In the genomic region with DNA sequence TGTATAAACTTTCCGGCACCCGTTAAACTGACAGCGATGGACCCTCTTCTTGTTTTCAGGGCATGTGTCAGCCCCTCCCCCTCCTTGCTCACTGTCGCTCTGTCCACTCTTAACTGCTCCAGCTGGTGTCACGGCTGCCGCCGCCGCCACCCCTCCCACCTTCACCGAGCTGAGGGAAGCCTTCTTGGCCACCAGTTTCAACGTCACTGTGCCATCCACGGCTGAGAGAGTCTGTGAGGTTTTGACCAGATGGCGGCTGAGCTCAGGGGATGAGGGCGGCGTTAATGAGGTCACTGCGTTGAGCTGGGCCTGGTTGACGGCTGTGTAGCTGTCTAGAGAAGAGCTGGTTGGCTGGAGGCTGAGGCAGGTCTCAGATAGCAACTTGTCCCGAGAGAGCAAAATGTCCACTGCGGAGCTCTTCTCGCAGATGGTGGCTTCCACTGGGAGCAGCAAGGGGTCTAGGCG, we compare ENCODE assay signal across 8 mouse cellular contexts. TPM values are rescaled to one million over a fixed set of nuclear protein-coding genes. Genes with fewer than 3 reads are reported as not detected.
DNase-seq lines count a peak whose midpoint lies in the region; ATAC-seq and TF ChIP-seq lines count a peak whose summit lies in the region.

No protein-coding gene starts in this region.

- no peaks in the 10 kb centered on the region for H3K27me3 ChIP-seq in heart, embryonic 15.5 days
- no peaks in the 10 kb centered on the region for H3K27me3 ChIP-seq in liver, embryonic 14.5 days (ENCODE audit: control insufficient read depth, insufficient read depth, low read length)

- ATAC-seq in heart, embryonic 15.5 days (replicated peaks; ENCODE audit: insufficient number of reproducible peaks, insufficient read depth, low FRiP score, low read depth): peak; percentile 39
- ATAC-seq in liver, embryonic 14.5 days (ENCODE audit: insufficient read depth): peak; percentile 51; the same call in 1 of the 2 replicates
- no peak for ATAC-seq in inflammation-experienced regulatory T-cells, adult 6 months

- H3K27ac ChIP-seq in heart, embryonic 15.5 days: peak overlapping the region; percentile 25
- no peak overlapping the region for H3K27ac ChIP-seq in liver, embryonic 14.5 days

- 0 out of 2 replicates have a peak overlapping the region, but pooled peaks have one; percentile 17 for H3K4me2 ChIP-seq in heart, embryonic 15.5 days
- H3K4me2 ChIP-seq in liver, embryonic 14.5 days (ENCODE audit: low read depth): peak overlapping the region; percentile 45

- peaks cover 21% of the 10 kb centered on the region for H3K36me3 ChIP-seq in heart, embryonic 15.5 days
- H3K36me3 ChIP-seq in liver, embryonic 14.5 days (replicated peaks; ENCODE audit: control insufficient read depth, insufficient read depth, low read depth): no peaks in the 10 kb centered on the region

- TF ChIP-seq CTCF in liver, embryonic 14.5 days (IDR thresholded peaks at IDR 0.05; ENCODE audit: low read depth): no peak

- no peak for TF ChIP-seq EP300 in liver, embryonic 14.5 days (IDR thresholded peaks at IDR 0.05; ENCODE audit: low read depth)

- H3K9ac ChIP-seq in heart, embryonic 15.5 days: no peak overlapping the region
- H3K9ac ChIP-seq in liver, embryonic 14.5 days (replicated peaks): no peak overlapping the region

- peaks cover 14% of the 10 kb centered on the region for H3K4me1 ChIP-seq in heart, embryonic 15.5 days (replicated peaks)
- H3K4me1 ChIP-seq in liver, embryonic 14.5 days (replicated peaks; ENCODE audit: control insufficient read depth in 2 of 2, insufficient read depth in 2 of 2, low read length in 1 of 2): peaks cover 10 to 19% of the 10 kb centered on the region in 2 experiments

- 61% methylated on average over 20 of the region's 20 CpGs for WGBS in heart, embryonic 15.5 days
- WGBS in liver, embryonic 14.5 days (ENCODE audit: insufficient replicate concordance): 45% methylated on average over 20 of the region's 20 CpGs

- no peaks in the 10 kb centered on the region for H3K9me3 ChIP-seq in heart, embryonic 15.5 days (replicated peaks)
- H3K9me3 ChIP-seq in liver, embryonic 14.5 days (ENCODE audit: control insufficient read depth, low read length): no peaks in the 10 kb centered on the region

- peak; percentile 25 to 34 for DNase-seq in lung, postnatal 4 days
- DNase-seq in lung, postnatal 14 days: no peak
- peak; percentile 95 for DNase-seq in cerebellum, adult 11-12 months
- DNase-seq in liver, embryonic 14.5 days (ENCODE audit: low read depth in 3 of 3, low spot score in 3 of 3): no peak
- no peak for DNase-seq in T-cell, adult 2 months (ENCODE audit: low spot score)
- DNase-seq in layer of hippocampus, adult 8-10 months (ENCODE audit: low spot score in 2 of 2): no peak

- H3K4me3 ChIP-seq in heart, embryonic 15.5 days: no peak overlapping the region
- peak overlapping the region; percentile 9 to 15; a peak in 3 of 4 replicates for H3K4me3 ChIP-seq in liver, embryonic 14.5 days (ENCODE audit: insufficient read depth in 1 of 2, low read depth in 2 of 2, low read length in 2 of 2)

RNA-seq across cellular contexts. Expression of gene Klf7, which starts 43.3 kb away (rescaled TPM):
- polyA plus RNA-seq in heart, embryonic 15.5 days (2015; fragmentation: Nextera tagmentation; extraction: Ambion mirVana): 18.9 and 19.5 TPM in 2 replicates
- polyA plus RNA-seq in liver, embryonic 14.5 days (2012; rRNA removed): 1.4 and 1.7 TPM in 2 replicates
- 3.6 and 4.9 TPM in 2 replicates for polyA plus RNA-seq in liver, embryonic 14.5 days (2014; fragmentation: Nextera tagmentation; extraction: Ambion mirVana)
- polyA plus RNA-seq in inflammation-experienced regulatory T-cells, adult 6 months (2017; shearing (Covaris generic)): 10 to 100 TPM in 2 of 3 experiments, 1 to 10 TPM in 1; 6.6 to 22.4 (median 21.6) TPM
- total RNA-seq in layer of hippocampus, adult 8-10 months (2022): 10 to 100 TPM; 28.0 to 43.8 (median 32.3) TPM

Comparison
In these comparisons a context has a peak if more than half of its experiments do, and no peak if none do; other contexts are left out.
1. DNase-seq: peak in lung, postnatal 4 days (2 of 2) and cerebellum, adult 11-12 months (single experiment); none in lung, postnatal 14 days (single experiment), liver, embryonic 14.5 days (0 of 3), T-cell, adult 2 months (single experiment) and layer of hippocampus, adult 8-10 months (0 of 2).